Mouse (Mus musculus) spleen, adult 2 months (tissue): ENCODE measurements around the gene Olfr275. TPM values are rescaled to one million over a fixed set of nuclear protein-coding genes. Genes with fewer than 3 reads are reported as not detected.

Source experiments
- DNase-seq, 2 experiments: peaks; one replicate each; pipeline versions ENCODE4 v3.0.0 to v3.0.0-alpha.2; 2012 to 2021; ENCODE audit warnings: low spot score in 2 of 2, low read depth in 1 of 2
- H3K27ac ChIP-seq: fragments of 200-500 bp; 2 replicates; pipeline ENCODE4 v1.5.1; 2012; ENCODE audit warnings: low read length, inconsistent platforms; ENCODE audit not compliant: insufficient read depth
- H3K27me3 ChIP-seq: fragments of 200-500 bp; 2 replicates; pipeline ENCODE4 v1.6.1; 2012; ENCODE audit warnings: mild to moderate bottlenecking, moderate library complexity, low read length, inconsistent platforms; ENCODE audit not compliant: control insufficient read depth, insufficient read depth
- H3K36me3 ChIP-seq: fragments of 200-500 bp; 2 replicates; pipeline ENCODE4 v1.6.1; 2012; ENCODE audit warnings: mild to moderate bottlenecking, low read length, inconsistent platforms; ENCODE audit not compliant: control insufficient read depth, insufficient read depth
- H3K4me1 ChIP-seq: fragments of 200-500 bp; 2 replicates; pipeline ENCODE4 v1.6.1; 2011; ENCODE audit warnings: inconsistent platforms; ENCODE audit not compliant: control insufficient read depth, insufficient read depth, insufficient read length
- H3K4me3 ChIP-seq: fragments of 200-500 bp; 2 replicates; pipeline ENCODE4 v1.5.1; 2011; ENCODE audit warnings: mild to moderate bottlenecking, inconsistent platforms; ENCODE audit not compliant: insufficient read depth, insufficient read length; ENCODE audit errors: extremely low read depth
- CTCF ChIP-seq: fragments of 200-500 bp; IDR thresholded peaks from 2 replicates; pipeline ENCODE4 v1.5.1; 2011; ENCODE audit warnings: mild to moderate bottlenecking, inconsistent platforms; ENCODE audit not compliant: insufficient read depth, insufficient read length, insufficient replicate concordance; ENCODE audit errors: extremely low read depth
- POLR2A ChIP-seq: fragments of 200-500 bp; IDR thresholded peaks from 2 replicates; pipeline ENCODE4 v1.6.1; 2011; ENCODE audit warnings: low read depth, low read length, inconsistent platforms
- whole genome bisulfite sequencing: fragments of 180-500 bp; shearing (Covaris S2); methylation state at CpG from one replicate; pipeline ENCODE4 v1.1.7; 2018; 5-methylcytosine and 5-hydroxymethylcytosine counted together
- polyA plus RNA-seq: library from polyadenylated mRNA; depleted of rRNA; stranded (reverse); fragments of >200 nt; gene quantifications from 2 replicates; pipeline ENCODE4 v1.2.3, GENCODE M21; 2012; rRNA removed

The Olfr275 gene
- polyA plus RNA-seq, 1 experiment: not detected

- no peak overlapping the region for H3K4me3 ChIP-seq
- DNase-seq: no peak
- H3K27ac ChIP-seq: no peak overlapping the region
- 71% methylated on average over 4 of the region's 4 CpGs for WGBS
- no peaks in the 10 kb centered on the region for H3K4me1 ChIP-seq
- no peak for TF ChIP-seq POLR2A
- no peak for TF ChIP-seq CTCF
- H3K36me3 ChIP-seq: no peaks in the 10 kb centered on the region
- no peaks in the 10 kb centered on the region for H3K27me3 ChIP-seq
Observed at GRCm38 (mm10) chr4:52849039-52849635, 34.7 kb downstream of the Olfr275 start.

DNA sequence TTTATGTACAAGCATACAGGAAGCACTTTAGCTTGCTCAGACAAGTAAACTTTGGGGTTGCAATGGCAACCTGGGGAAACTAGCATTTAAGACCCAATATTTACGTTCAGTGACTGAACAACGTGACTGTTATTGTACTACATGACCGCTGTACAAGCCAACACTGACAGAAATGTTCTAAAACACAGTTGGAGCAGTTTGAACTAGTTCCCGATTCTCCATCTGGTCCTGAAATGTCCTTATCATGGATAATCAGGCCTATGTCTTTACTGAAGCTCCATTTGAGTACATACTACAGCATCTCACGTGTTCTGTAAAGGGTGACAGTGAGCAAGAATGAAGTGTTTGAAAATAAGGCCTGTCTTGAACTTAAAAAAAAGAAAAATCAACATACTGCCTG is 35.3 kb downstream of the Olfr275 start:
- TF ChIP-seq POLR2A (no peak), CTCF (no peak)
- no peaks in the 10 kb centered on the region for H3K27me3 ChIP-seq

GRCm38 (mm10) chr4:52859136-52859535 is 44.7 kb downstream of the Olfr275 start, which contains the start of gene Olfr273:
Gene Olfr273, minus strand, starts transcription at chr4:52859236.
- WGBS: 91% methylated on average over 1 of the region's 1 CpGs
- no peak within 1 kb of the TSS for H3K27ac ChIP-seq
- H3K27me3 ChIP-seq: no peaks in the 10 kb centered on the region
- no peaks in the 10 kb centered on the region for H3K36me3 ChIP-seq
- no peak within 1 kb of the TSS for H3K4me3 ChIP-seq
- no peak for TF ChIP-seq POLR2A
- no peak for TF ChIP-seq CTCF
- no peak for DNase-seq
- no peaks in the 10 kb centered on the region for H3K4me1 ChIP-seq

More for the DNA sequence above, 35.3 kb downstream of the Olfr275 start:
- H3K4me1 ChIP-seq: no peaks in the 10 kb centered on the region
- WGBS: 86% methylated on average over 5 of the region's 5 CpGs
- H3K27ac ChIP-seq: no peak overlapping the region
- no peak for DNase-seq
- H3K36me3 ChIP-seq: no peaks in the 10 kb centered on the region
- no peak overlapping the region for H3K4me3 ChIP-seq

- Histone ChIP-seq H3K27me3 (no peaks in the 10 kb centered on the region), H3K27ac (no peak overlapping the region), H3K4me3 (no peak overlapping the region), H3K36me3 (no peaks in the 10 kb centered on the region), H3K4me1 (no peaks in the 10 kb centered on the region)
- WGBS: 93% methylated on average over 9 of the region's 9 CpGs
- no peak for TF ChIP-seq POLR2A
- no peak for TF ChIP-seq CTCF
- no peak for DNase-seq
Observed at GRCm38 (mm10) chr4:52864156-52864555, 49.8 kb downstream of the Olfr275 start.

Other genes starting within 250 kb of the Olfr275 start
- gene Toporsl, start 218.3 kb upstream of the Olfr275 start, polyA plus RNA-seq: not detected in 2 replicates
- not detected in 2 replicates for gene Olfr273, start 44.6 kb downstream of the Olfr275 start, polyA plus RNA-seq
- not detected in 2 replicates for gene Olfr272, start 104.6 kb downstream of the Olfr275 start, polyA plus RNA-seq
- gene Olfr270, start 149.9 kb downstream of the Olfr275 start, polyA plus RNA-seq: not detected in 2 replicates
- gene Nipsnap3a, start 174.7 kb downstream of the Olfr275 start, polyA plus RNA-seq: not detected in 2 replicates
- 12.8 and 13.4 TPM in 2 replicates for gene Nipsnap3b, start 197.3 kb downstream of the Olfr275 start, polyA plus RNA-seq